In the genomic region with DNA sequence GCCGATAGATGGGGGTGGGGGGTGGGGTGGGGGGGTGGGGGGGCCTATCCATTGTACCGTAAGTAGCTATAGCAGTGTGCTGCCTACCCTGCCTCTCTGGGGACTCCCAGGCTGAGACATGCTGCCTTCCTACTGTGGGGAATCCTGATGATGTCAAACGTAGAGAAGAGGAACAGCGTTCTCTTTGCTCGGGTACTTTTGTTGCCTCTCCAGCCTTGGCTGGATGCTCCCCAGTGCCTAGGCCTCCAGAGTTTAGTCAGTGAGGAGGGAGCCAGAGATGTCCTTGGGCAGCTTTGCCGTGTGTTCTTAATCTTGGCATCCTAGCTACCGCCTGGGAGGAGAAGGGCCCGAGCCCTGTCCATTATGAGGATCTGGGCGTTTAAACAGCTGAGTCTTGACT, we compare ENCODE assay signal across 16 mouse cellular contexts. TPM values are rescaled to one million over a fixed set of nuclear protein-coding genes. Genes with fewer than 3 reads are reported as not detected.
DNase-seq lines count a peak whose midpoint lies in the region; ATAC-seq and TF ChIP-seq lines count a peak whose summit lies in the region.
"Had no signal": no experiment of that assay in that cellular context is flagged by ENCODE, and none has a peak within 500 bp of the region (broad histone marks: within the 10 kb centered on the region; RNA-seq: fewer than 3 reads in every experiment).

No protein-coding gene starts in this region.

- no peak overlapping the region for H3K27ac ChIP-seq in olfactory bulb, adult 2 months (ENCODE audit: insufficient read depth, low read depth, low read length)
- H3K27ac ChIP-seq: heart, adult 2 months; kidney, postnatal 0 days; liver, embryonic 14.5 days had no signal

- ATAC-seq in frontal cortex, adult (ENCODE audit: low TSS enrichment), result peak; percentile 64

- peaks cover 13% of the 10 kb centered on the region for H3K4me1 ChIP-seq in olfactory bulb, adult 2 months (ENCODE audit: control insufficient read depth, insufficient read depth, low read length)

- 40% methylated on average over 9 of the region's 9 CpGs for WGBS in olfactory bulb, adult 2 months

- 0 out of 2 replicates have a peak overlapping the region, but pooled peaks have one; percentile 5 for H3K4me3 ChIP-seq in olfactory bulb, adult 2 months (ENCODE audit: insufficient read depth, low read depth, low read length)
- H3K4me3 ChIP-seq: heart, adult 2 months; myocyte had no signal

- peak; percentile 17 for DNase-seq in adrenal gland, postnatal 14 days
- no peak for DNase-seq in adrenal gland, postnatal 10 days
- DNase-seq in frontal cortex, postnatal 14 days (ENCODE audit: low spot score in 2 of 2), result no peak
- DNase-seq in left cerebral cortex, postnatal 4 days, result peak; percentile 13
- no peak for DNase-seq in left cerebral cortex, adult 9 months (ENCODE audit: low spot score in 2 of 2)
- no peak for DNase-seq in urinary bladder, adult 2 months (ENCODE audit: low spot score)
- DNase-seq: heart, adult 2 months; heart, postnatal 10 days; lung, postnatal 10 days; right cerebral cortex, postnatal 4 days; thymus, postnatal 25 days had no signal

- TF ChIP-seq POLR2A in olfactory bulb, adult 2 months (IDR thresholded peaks at IDR 0.05; ENCODE audit: insufficient read depth, low read depth, low read length), result no peak

- no peak for TF ChIP-seq CTCF in olfactory bulb, adult 2 months (IDR thresholded peaks at IDR 0.05; ENCODE audit: insufficient read depth, low read depth, low read length)

- intact Hi-C loops in left cerebral cortex, postnatal 4 days (cut with DNase I), result no loop called here

RNA-seq across cellular contexts. Expression of gene Rab30, which starts 41.1 kb away (rescaled TPM):
- total RNA-seq in adrenal gland, postnatal 14 days (2021), result 6.4 and 6.8 TPM in 2 replicates
- total RNA-seq in adrenal gland, postnatal 10 days (2021), result 1 to 10 TPM; 7.9 to 10.0 TPM
- total RNA-seq in left cerebral cortex, postnatal 4 days (2021), result 10 to 100 TPM; 33.4 to 35.7 TPM
- not detected in 2 replicates for polyA plus RNA-seq in olfactory bulb, adult 2 months (2012; ENCODE audit: insufficient read depth, insufficient read length, low replicate concordance, missing spikeins)
- polyA plus RNA-seq in urinary bladder, adult 2 months (2012; rRNA removed), result 9.2 and 10.2 TPM in 2 replicates

Comparison
In these comparisons a context has a peak if more than half of its experiments do, and no peak if none do; other contexts are left out.
1. DNase-seq: peak in adrenal gland, postnatal 14 days (single experiment) and left cerebral cortex, postnatal 4 days (single experiment); none in adrenal gland, postnatal 10 days (single experiment), frontal cortex, postnatal 14 days (0 of 2), left cerebral cortex, adult 9 months (0 of 2) and urinary bladder, adult 2 months (single experiment).